Mouse (Mus musculus) CH12.LX (cell line): ENCODE data around the gene Rsu1.
A peak's percentile ranks its signal among the peaks of the same experiment; 100 is the strongest.

Source experiments
- CTCF ChIP-seq, 2 experiments: IDR thresholded peaks in 1 of 2; conservative IDR thresholded peaks in 1 of 2; 2 replicates each; pipeline ENCODE4 v1.5.1; 2011 to 2012; ENCODE audit warnings: low read depth in 2 of 2, low read length in 2 of 2, improper control_type of control experiment in 1 of 2, inconsistent platforms in 1 of 2, mild to moderate bottlenecking in 1 of 2, moderate library complexity in 1 of 2
- EP300 ChIP-seq: IDR thresholded peaks from 2 replicates; pipeline ENCODE4 v1.6.1; 2011; ENCODE audit warnings: low read length, improper control_type of control experiment
- GABPA ChIP-seq: IDR thresholded peaks from 2 replicates; pipeline ENCODE4 v1.6.1; 2012; ENCODE audit warnings: low read depth, low read length, improper control_type of control experiment, inconsistent platforms; ENCODE audit not compliant: insufficient replicate concordance
- IRF4 ChIP-seq: IDR thresholded peaks from 2 replicates; pipeline ENCODE4 v1.6.1; 2014; ENCODE audit warnings: low read depth, mild to moderate bottlenecking, inconsistent platforms, low read length, improper control_type of control experiment
- JUN ChIP-seq: IDR thresholded peaks from 2 replicates; pipeline ENCODE4 v1.6.1; 2011; ENCODE audit warnings: low read depth, mild to moderate bottlenecking, low read length, improper control_type of control experiment, moderate library complexity; ENCODE audit not compliant: insufficient read depth
- MAZ ChIP-seq: IDR thresholded peaks from 2 replicates; pipeline ENCODE4 v1.6.1; 2012; ENCODE audit warnings: low read depth, mild to moderate bottlenecking, inconsistent platforms, low read length, improper control_type of control experiment, moderate library complexity
- POLR2A ChIP-seq: IDR thresholded peaks from 2 replicates; pipeline ENCODE4 v1.6.1; 2011; ENCODE audit warnings: low read depth, mild to moderate bottlenecking, improper control_type of control experiment, low read length
- UBTF ChIP-seq: IDR thresholded peaks from 2 replicates; pipeline ENCODE4 v1.6.1; 2012; ENCODE audit warnings: low read depth, mild to moderate bottlenecking, inconsistent platforms, low read length, improper control_type of control experiment, moderate library complexity
- USF1 ChIP-seq: IDR thresholded peaks from 2 replicates; pipeline ENCODE4 v1.6.1; 2014; ENCODE audit warnings: low read depth, mild to moderate bottlenecking, inconsistent platforms, low read length, improper control_type of control experiment

GRCm38 (mm10) chr2:13264875-13265274 lies 6.3 kb downstream of the Rsu1 start:
- TF ChIP-seq CTCF (conservative IDR thresholded peaks at IDR 0.05 in 1 of 2, IDR thresholded peaks at IDR 0.05 in 1 of 2; ENCODE audit: low read depth in 2 of 2, low read length in 2 of 2) (peak; percentile 82 to 90), MAZ (no peak), GABPA (no peak), IRF4 (no peak), UBTF (no peak), EP300 (no peak), POLR2A (no peak), JUN (no peak), USF1 (no peak)
